Mouse (Mus musculus) lung, postnatal 0 days (tissue): ENCODE results near the gene Pkdrej. TPM values are rescaled to one million over a fixed set of nuclear protein-coding genes. Genes with fewer than 3 reads are reported as not detected.
A peak's percentile ranks its signal among the peaks of the same experiment; 100 is the strongest.
"Not testable (repeated sequence)": the region's sequence is repeated elsewhere in the genome, so short reads cannot be mapped to it uniquely, and the experiment has no call there.

Experiments
- ATAC-seq: fragments of 200-750 bp; cut with Nextera tagmentation; 2 replicates; pipeline ENCODE4 v1.8.0; 2017; ENCODE audit warnings: moderate library complexity
- DNase-seq: peaks from one replicate; pipeline ENCODE4 v3.0.0-alpha.2; 2016; ENCODE audit warnings: low spot score
- H3K27ac ChIP-seq: fragments of 300-500 bp; sonication (generic); 2 replicates; pipeline ENCODE4 v1.5.1; 2014; ENCODE audit warnings: antibody characterized with exemption, mild to moderate bottlenecking, low read length, mixed read lengths
- H3K27me3 ChIP-seq: fragments of 300-500 bp; sonication (generic); replicated peaks from 2 replicates; pipeline ENCODE4 v1.6.1; 2014; ENCODE audit warnings: low read length, mixed read lengths; ENCODE audit not compliant: insufficient read depth
- H3K36me3 ChIP-seq: fragments of 300-500 bp; sonication (generic); 2 replicates; pipeline ENCODE4 v1.6.1; 2014; ENCODE audit warnings: low read length, mixed read lengths; ENCODE audit not compliant: insufficient read depth
- H3K4me1 ChIP-seq: fragments of 300-500 bp; sonication (generic); 2 replicates; pipeline ENCODE4 v1.6.1; 2014; ENCODE audit warnings: antibody characterized with exemption, low read depth, low read length, mixed read lengths; ENCODE audit not compliant: insufficient read depth
- H3K4me2 ChIP-seq: fragments of 300-500 bp; sonication (generic); replicated peaks from 2 replicates; pipeline ENCODE4 v1.6.1; 2014; ENCODE audit warnings: low read depth, mild to moderate bottlenecking, low read length, moderate library complexity, mixed read lengths
- H3K4me3 ChIP-seq: fragments of 300-500 bp; sonication (generic); 2 replicates; pipeline ENCODE4 v1.5.1; 2014; ENCODE audit warnings: low read depth, low read length
- H3K9ac ChIP-seq: fragments of 300-500 bp; sonication (generic); replicated peaks from 2 replicates; pipeline ENCODE4 v1.6.1; 2014; ENCODE audit warnings: low read depth, mild to moderate bottlenecking
- H3K9me3 ChIP-seq: fragments of 300-500 bp; sonication (generic); 2 replicates; pipeline ENCODE4 v1.6.1; 2016; ENCODE audit warnings: low read length, mixed read lengths
- CTCF ChIP-seq: IDR thresholded peaks from 2 replicates; pipeline ENCODE4 v1.5.1; 2016; ENCODE audit warnings: antibody characterized with exemption, mild to moderate bottlenecking
- EP300 ChIP-seq: IDR thresholded peaks from 2 replicates; pipeline ENCODE4 v1.6.1; 2016; ENCODE audit warnings: antibody characterized with exemption, mild to moderate bottlenecking, control low read depth
- WGBS: fragments of 180-500 bp; shearing (Covaris S2); extraction: QIAGEN DNeasy Blood & Tissue Kit; methylation state at CpG from one replicate; pipeline ENCODE4 v1.1.7; 2014; 5-methylcytosine and 5-hydroxymethylcytosine counted together
- polyA plus RNA-seq: library from polyadenylated mRNA; unstranded; fragments of >200 nt; fragmentation: Nextera tagmentation; extraction: Ambion mirVana; gene quantifications from 2 replicates; pipeline ENCODE4 v1.2.1, GENCODE M21; 2015

Pkdrej gene
- polyA plus RNA-seq, 1 experiment from 2014 or later, result 0.08 TPM

DNA sequence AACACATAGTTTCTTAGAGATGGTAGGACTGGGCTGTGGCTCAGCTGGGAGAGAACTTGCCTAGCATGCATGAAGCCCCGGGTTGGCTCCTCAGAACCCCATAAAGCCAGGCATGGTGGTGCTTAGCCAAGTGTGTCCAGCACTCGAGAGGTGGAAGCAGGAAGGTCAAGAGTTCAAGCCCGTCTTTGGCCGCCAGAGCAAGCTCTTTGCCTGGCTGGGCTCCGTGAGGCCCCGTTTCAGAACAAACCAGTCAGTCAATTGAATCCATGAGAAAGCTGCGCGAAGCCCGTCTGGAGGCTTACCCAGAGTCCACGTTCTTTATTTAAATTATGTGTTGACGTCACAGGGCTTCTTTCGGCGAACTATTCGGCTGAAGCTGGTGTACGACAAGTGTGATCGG lies 32.9 kb downstream of the Pkdrej start:
- Histone ChIP-seq H3K27me3 (no peaks in the 10 kb centered on the region), H3K9me3 (no peaks in the 10 kb centered on the region), H3K9ac (no peak overlapping the region), H3K4me1 (no peaks in the 10 kb centered on the region), H3K27ac (no peak overlapping the region), H3K36me3 (no peaks in the 10 kb centered on the region), H3K4me3 (no peak overlapping the region), H3K4me2 (no peak overlapping the region)
- TF ChIP-seq CTCF, result no peak
- no peak for TF ChIP-seq EP300
- no peak for ATAC-seq
- WGBS, result 64% methylated on average over 16 of the region's 16 CpGs
- DNase-seq, result no peak

DNA sequence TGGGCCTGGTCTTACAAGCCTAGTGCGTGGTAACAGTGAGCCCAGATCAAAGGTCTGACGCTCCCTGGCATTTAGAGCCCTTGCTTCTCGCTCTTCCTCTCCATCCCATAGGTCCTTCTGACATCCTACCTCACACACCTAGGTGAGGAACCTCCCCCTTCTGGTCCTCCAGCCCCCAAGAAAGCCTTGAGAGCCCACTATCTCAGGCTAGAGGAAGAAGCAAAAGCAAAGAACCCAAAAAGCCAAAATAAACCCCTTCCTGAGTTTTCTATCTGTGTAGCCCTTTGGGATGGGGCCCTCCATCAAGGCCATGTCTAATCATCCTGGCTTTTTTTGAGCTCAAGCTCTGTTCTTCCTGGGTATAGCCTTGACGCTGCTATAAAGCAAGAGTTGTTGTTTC lies 33.5 kb downstream of the Pkdrej start:
- Histone ChIP-seq H3K27me3 (no peaks in the 10 kb centered on the region), H3K27ac (no peak overlapping the region), H3K4me1 (no peaks in the 10 kb centered on the region), H3K4me2 (no peak overlapping the region), H3K9me3 (no peaks in the 10 kb centered on the region), H3K4me3 (no peak overlapping the region), H3K9ac (no peak overlapping the region), H3K36me3 (no peaks in the 10 kb centered on the region)
- DNase-seq (no peak), ATAC-seq (no peak)
- WGBS, result 80% methylated on average over 4 of the region's 4 CpGs
- TF ChIP-seq CTCF, result no peak

DNA sequence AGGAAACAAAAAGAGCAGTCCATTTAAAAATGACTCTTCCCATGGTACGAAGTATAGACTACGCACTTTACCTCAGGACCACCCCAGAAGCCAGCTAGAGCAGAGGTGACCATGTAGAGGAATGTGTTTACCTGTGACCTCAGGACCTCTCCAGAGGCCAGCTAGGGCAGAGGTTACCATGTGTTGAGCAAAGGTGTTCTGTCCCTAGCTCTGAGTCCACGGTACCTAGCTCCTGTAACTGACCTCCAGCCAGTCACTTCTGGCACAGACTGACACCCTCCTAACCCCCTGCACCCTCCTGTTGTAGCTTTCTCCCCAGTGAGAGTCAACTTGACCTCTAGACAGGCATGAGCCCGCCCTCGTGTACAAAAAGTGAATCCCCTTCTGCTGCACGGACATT lies 34.1 kb downstream of the Pkdrej start:
- no peak for TF ChIP-seq EP300
- TF ChIP-seq CTCF, result no peak
- H3K9ac ChIP-seq, result no peak overlapping the region
- WGBS, result 82% methylated on average over 6 of the region's 6 CpGs
- H3K27ac ChIP-seq, result no peak overlapping the region
- H3K9me3 ChIP-seq, result no peaks in the 10 kb centered on the region
- DNase-seq, result no peak
- no peaks in the 10 kb centered on the region for H3K36me3 ChIP-seq
- H3K27me3 ChIP-seq, result no peaks in the 10 kb centered on the region
- no peaks in the 10 kb centered on the region for H3K4me1 ChIP-seq
- no peak overlapping the region for H3K4me2 ChIP-seq
- ATAC-seq, result no peak
- no peak overlapping the region for H3K4me3 ChIP-seq

DNA sequence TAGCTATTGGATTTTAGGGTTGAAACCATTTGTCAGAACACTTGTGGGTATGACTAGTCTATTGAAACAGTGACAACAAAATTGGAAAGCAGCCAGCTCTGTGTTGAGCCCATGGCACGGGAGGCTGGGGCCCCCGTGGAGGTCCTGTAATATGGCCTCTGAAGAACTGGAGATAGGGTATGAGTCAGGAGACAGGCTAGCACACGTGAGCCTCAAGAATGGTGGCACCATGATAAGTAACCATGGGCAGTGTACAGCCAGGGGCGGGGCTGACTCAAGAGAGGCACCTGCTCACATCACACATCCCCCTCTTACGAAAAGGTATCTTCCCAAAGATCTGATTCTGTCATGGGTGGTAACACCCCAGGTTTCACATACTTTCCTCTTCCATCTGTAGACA lies 34.8 kb downstream of the Pkdrej start:
- H3K4me2 ChIP-seq, result no peak overlapping the region
- no peaks in the 10 kb centered on the region for H3K27me3 ChIP-seq
- no peaks in the 10 kb centered on the region for H3K4me1 ChIP-seq
- WGBS, result 55% methylated on average over 5 of the region's 5 CpGs
- H3K9ac ChIP-seq, result no peak overlapping the region
- H3K27ac ChIP-seq, result no peak overlapping the region
- DNase-seq (no peak), ATAC-seq (no peak)
- no peaks in the 10 kb centered on the region for H3K9me3 ChIP-seq
- no peak for TF ChIP-seq EP300
- no peak for TF ChIP-seq CTCF
- no peak overlapping the region for H3K4me3 ChIP-seq
- no peaks in the 10 kb centered on the region for H3K36me3 ChIP-seq

DNA sequence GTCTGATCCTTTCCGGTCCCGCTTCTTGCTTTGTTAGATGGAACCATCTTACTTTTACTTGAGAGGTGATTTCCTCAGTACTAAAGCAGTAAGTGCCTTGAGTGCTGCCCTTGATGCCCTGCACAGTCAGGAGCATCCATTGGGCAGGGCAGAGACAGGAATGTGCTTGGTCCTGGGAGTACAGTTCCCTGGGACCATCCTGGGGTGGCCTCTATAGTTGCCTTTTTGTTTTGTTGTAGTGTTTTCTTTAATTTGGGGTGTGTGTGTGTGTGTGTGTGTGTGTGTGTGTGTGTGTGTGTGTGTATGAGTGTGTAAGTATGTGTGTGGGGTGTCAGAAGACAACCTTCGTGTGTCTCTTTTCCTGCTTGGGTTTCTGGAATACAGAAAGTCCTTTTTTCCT lies 37.2 kb downstream of the Pkdrej start:
- TF ChIP-seq CTCF (no peak), EP300 (no peak)
- no peak for DNase-seq
- ATAC-seq, result no peak
- Histone ChIP-seq H3K36me3 (no peaks in the 10 kb centered on the region), H3K9ac (no peak overlapping the region), H3K4me1 (no peaks in the 10 kb centered on the region), H3K4me2 (no peak overlapping the region), H3K4me3 (no peak overlapping the region), H3K27me3 (no peaks in the 10 kb centered on the region), H3K27ac (no peak overlapping the region), H3K9me3 (no peaks in the 10 kb centered on the region)
- WGBS, result 87% methylated on average over 3 of the region's 3 CpGs

DNA sequence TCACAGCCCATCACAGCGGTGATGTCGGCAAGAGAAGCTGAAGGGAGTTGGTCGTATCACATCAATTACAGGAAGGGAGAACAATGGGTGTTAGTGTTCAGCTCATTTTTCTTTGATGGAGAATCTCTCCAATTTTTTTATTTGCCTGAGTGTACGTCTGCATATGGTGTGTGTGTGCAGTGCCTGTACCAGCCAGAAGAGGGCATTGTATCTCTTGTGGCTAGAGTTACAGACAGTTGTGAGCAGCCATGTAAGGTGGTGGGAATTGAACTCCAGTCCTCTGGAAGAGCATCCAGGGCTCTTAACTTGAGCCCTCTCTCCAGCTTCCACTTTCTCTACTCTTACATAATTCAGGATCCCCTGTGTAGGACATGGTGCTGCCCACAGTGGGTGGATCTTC lies 38.4 kb downstream of the Pkdrej start:
- no peak for TF ChIP-seq EP300
- peak; percentile 46 for TF ChIP-seq CTCF
- no peaks in the 10 kb centered on the region for H3K27me3 ChIP-seq
- H3K36me3 ChIP-seq, result no peaks in the 10 kb centered on the region
- H3K4me3 ChIP-seq, result no peak overlapping the region
- H3K4me1 ChIP-seq, result no peaks in the 10 kb centered on the region
- H3K9me3 ChIP-seq, result no peaks in the 10 kb centered on the region
- no peak overlapping the region for H3K9ac ChIP-seq
- no peak overlapping the region for H3K4me2 ChIP-seq
- no peak for ATAC-seq
- peak; percentile 15 for DNase-seq
- 59% methylated on average over 4 of the region's 4 CpGs for WGBS
- H3K27ac ChIP-seq, result no peak overlapping the region

DNA sequence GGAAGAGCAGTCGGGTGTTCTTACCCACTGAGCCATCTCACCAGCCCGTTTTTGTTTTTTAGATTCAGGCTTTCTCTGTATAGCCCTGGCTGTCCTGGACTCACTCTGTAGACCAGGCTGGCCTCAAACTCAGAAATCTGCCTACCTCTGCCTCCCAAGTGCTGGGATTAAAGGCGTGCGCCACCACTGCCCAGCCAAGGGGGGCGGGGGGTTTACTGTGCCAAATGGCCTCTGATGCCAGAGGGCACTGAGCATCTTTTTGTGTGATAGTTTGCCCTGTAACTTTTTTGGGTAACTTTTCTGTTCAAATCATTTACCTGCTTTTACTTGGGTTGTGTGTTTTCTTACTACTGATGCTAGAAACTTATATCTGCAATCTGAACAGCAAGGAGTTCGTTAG lies 42.6 kb downstream of the Pkdrej start:
- H3K9ac ChIP-seq, H3K36me3 ChIP-seq, H3K9me3 ChIP-seq, H3K4me2 ChIP-seq, ATAC-seq, H3K4me1 ChIP-seq, H3K4me3 ChIP-seq, DNase-seq, H3K27ac ChIP-seq, H3K27me3 ChIP-seq: not testable (repeated sequence)
- 84% methylated on average over 6 of the region's 6 CpGs for WGBS
